Mouse (Mus musculus) left cerebral cortex, adult 11 months (tissue): ENCODE data around the gene Garnl3.

Experiments
- DNase-seq: peaks from one replicate; pipeline ENCODE4 v3.0.0; 2022; ENCODE audit warnings: low spot score

The Garnl3 gene

GRCm38 (mm10) chr2:33086671-33087363, 44.6 kb downstream of the Garnl3 start:
- no peak for DNase-seq

DNA sequence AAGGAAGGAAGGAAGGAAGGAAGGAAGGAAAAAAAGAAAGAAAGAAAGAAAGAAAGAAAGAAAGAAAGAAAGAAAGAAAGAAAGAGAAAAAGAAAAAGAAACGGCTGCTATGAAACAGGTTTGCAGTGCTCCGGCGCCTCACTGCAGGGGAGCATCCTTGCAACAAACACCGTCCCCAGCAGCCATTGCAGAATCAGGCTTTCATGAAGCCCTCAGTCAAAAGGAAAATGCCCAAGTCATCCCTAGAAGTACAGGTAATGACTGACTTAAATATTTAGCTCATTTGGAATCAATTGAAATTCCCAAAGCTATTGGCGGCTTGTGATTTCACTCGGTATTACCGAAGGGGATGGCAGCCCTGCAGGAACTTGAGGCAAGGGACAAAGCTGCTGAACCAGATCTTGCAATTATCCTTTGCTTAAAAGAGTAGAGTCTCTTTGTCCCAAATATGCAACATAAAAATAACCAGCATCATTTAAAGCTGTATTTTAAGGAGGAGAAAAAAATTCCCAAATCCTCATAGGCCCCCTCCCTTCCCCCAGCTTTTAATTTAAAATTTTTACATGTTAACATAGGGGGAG, 45.3 kb downstream of the Garnl3 start:
- no peak for DNase-seq

GRCm38 (mm10) chr2:33084221-33084620, 47.2 kb downstream of the Garnl3 start:
- DNase-seq = no peak

GRCm38 (mm10) chr2:33080166-33080565, 51.3 kb downstream of the Garnl3 start:
- DNase-seq = no peak

DNA sequence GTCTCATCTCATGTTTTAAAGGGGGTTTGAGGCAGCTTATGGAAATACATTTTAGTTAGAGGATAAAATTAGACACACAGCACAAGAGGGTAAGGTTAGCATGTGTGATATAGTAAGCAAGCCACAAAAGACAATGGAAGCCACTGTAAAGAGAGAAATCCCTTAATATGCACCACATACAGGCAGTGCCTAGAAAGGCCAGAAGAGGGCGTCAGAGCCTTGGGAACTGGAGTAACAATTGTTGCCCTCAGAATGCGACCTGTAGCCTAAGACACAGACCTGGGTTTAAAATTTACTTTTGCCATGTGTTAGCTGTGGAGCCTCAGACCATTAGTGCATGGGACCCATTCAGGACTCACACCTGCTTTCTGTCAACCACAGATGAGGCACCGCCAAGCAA, 54.2 kb downstream of the Garnl3 start:
- DNase-seq = no peak

GRCm38 (mm10) chr2:33074931-33075330, 56.5 kb downstream of the Garnl3 start:
- DNase-seq = no peak

DNA sequence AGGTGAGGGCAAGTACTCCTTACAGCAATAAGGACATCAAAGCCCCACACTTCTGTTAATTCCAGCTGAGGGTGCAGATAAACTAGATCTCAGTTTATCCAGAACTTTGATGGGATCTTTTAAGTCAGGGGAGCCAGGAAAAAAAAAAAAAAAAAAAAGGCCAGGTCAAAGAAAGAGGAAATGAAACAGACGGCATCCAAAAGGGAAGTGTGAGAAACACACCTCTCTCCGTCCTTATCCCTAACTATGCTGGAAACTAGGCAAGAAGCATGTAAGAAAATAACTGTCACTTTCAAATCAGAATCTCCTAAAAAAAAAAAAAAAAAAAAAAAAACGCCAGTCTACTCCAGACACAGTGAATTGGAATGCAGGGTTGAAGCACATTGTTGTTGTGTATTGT, 57.3 kb downstream of the Garnl3 start:
- no peak for DNase-seq

DNA sequence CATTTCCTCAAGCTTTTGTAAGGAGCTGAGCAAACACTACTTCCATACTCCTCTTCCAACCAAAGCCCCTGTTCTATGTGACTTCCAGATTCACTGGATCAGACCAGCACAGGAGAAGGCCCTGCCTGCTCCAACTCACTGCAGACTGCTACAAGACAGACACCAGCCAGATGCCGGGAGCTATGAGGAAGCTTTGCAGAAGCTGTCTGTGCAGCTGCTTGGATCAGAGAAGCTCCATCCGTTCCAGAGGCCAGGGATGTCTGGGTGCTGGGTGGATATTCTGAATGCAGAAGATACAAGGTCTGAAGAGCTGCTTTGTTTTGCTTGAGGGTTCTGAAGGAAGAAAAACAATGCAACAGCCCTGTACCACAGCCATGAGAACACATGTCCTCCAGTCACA, 59.1 kb downstream of the Garnl3 start:
- DNase-seq = no peak

- no peak for DNase-seq
Measured at GRCm38 (mm10) chr2:33065610-33066009, 65.8 kb downstream of the Garnl3 start.

GRCm38 (mm10) chr2:33062744-33063143, 68.7 kb downstream of the Garnl3 start:
- DNase-seq = no peak

DNA sequence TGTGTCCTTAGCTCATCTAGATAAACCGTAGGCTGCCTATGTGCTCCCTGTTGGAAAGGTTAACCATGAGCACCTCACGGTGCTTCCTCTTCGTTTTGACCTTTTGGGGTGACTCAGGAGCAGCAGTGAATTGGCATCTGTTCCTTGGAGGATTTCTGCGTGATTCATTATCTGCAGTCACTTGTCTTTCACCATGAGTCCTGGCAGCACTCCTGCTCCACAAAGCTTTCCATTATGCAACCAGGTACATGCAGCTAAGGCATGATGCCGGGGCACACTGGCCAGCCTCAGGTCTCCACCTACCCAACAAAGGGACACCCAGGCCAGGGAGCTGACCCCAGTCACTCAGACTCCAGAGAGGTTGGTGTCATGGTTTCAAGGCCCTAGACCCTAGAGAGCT, 72.5 kb downstream of the Garnl3 start:
- peak; percentile 31 for DNase-seq

DNA sequence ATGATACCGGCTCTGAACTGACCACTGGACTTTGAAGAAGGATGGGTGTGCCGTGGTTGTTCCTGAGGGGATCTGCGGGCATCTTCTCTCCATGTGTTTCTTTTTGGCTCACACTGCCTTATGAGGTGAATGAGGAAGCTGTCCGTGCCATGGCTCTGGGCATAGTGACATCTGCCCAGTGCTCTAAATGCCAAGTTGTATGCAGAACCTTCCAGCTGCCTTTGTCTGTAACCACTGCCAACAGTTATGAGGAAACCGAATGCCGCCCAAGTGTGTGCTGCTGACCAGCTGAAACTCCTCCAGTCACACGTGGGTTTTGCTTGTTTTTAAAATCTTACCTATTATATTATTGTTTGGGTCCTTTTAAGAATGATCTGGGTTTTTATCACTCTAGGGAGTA, 73.9 kb downstream of the Garnl3 start:
- no peak for DNase-seq

GRCm38 (mm10) chr2:33053966-33054365, 77.5 kb downstream of the Garnl3 start:
- no peak for DNase-seq

GRCm38 (mm10) chr2:33047360-33047759, 84.1 kb downstream of the Garnl3 start:
- DNase-seq = no peak

DNA sequence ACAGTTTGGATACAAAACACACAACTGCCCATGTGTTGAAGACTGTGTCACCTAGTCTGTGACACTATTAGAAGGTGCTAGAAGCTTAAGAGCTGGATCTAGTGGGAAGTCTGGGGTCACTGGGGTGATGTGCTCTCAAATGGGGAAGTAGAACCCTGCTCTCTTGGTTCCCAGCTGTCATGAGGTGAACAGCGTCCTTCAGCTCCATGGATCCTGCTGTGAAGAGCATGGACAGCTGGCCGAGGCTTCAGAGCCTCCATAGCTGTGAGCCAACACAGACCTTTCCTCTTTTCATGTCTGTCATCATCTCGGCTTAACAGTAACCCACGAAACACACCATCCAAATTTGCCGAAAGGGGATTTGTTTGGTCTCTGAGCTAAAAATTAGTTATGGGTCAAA, 84.5 kb downstream of the Garnl3 start:
- no peak for DNase-seq

DNA sequence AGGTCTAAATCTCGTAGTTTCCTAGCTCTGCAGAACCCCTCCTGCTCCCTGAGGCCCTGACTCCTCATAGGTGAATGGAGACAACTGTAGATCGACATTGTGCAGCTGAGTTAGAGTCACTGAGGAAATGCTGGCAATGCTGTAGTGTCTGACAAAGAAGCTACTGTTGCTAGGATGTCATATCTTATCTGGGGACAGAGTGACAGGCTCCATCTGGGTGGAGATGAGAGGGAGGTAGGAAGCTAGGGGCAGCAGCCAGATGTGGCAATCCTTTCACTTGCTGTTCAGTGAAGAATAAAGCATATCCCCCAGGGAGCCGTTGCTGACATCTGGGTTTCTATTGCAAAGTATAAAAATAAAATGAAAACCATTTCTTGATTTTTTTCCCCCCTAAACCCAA, 85.6 kb downstream of the Garnl3 start:
- no peak for DNase-seq

- no peak for DNase-seq
Measured at GRCm38 (mm10) chr2:33042781-33043180, 88.7 kb downstream of the Garnl3 start.

DNA sequence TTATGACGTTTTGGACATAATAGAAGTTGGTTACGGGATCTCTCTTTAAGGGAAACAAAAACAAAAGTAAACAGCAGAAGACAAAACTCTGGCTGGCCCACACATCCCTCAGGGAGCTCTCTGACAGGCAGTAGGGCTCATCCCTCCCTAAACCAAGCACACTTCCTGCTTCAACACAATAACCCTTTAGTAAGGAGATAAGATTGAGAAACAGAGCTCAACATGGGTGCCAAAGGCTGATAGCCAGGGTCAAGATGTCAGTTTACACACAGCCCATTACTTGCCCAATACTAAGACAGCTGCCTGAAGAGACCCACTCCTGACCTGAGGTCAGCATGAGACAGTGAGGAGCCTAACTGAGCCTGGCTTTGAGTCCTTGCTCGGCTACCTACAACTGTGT, 89.9 kb downstream of the Garnl3 start:
- no peak for DNase-seq

DNA sequence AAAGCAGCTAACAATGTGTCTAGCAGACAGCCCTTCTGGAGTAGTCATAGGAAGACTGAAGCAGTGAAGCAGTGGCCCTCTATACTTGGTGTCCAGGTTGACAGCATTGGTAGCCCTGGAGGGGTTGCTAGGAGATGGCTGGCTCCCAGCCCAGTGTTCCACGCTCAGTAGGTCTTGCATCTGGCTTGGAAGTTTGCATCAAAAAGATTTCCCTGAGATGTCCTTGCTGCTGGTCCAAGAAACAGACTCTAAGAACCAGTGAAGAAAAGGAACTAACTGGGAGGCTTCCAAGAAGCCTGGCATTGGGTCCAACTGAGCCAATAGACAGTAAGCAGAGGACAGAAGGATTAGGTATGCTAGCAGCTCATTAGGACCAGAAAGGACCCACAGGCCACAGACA, 94.0 kb downstream of the Garnl3 start:
- peak; percentile 51 for DNase-seq

- DNase-seq = no peak
Measured at GRCm38 (mm10) chr2:33035297-33035696, 96.2 kb downstream of the Garnl3 start.

DNA sequence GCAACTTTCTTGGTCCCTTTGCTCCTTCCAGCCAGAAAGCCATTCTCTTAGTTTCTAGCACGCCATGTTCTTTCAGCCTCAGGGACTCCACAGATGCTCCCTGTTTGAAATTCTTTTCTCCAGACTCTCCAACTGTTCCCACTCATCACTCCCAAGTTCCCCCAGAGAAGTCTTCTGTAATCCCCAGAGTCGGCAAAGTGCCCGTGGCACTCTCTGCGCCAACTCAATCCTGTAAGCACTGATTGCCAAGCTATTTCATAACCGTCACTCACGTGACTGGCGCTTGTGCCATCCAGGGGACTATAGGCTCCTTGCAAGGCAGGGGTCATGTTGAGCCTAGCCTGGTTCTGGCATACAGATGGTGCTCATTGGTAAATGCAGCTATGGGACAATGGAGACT, 98.2 kb downstream of the Garnl3 start:
- peak; percentile 50 for DNase-seq

GRCm38 (mm10) chr2:33032391-33033062, 98.9 kb downstream of the Garnl3 start:
- no peak for DNase-seq

DNA sequence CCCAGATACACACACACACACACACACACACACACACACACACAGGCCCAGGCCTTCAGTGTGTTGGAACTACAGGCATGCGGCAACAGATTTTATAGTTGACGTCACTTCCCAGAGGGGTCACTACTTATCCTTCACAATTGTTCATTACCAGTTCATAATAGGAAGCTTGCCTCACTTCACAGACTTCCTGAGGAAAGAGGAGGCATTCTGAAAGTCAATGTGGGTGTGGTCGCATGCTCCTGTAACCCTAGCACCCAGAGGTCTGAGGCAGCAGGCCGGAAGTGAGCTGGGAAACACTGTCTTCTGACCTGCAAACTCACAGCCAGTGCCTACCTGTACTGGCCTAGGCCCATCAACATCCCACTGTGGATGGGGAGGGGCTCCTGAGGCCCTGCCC, 106.4 kb downstream of the Garnl3 start:
- no peak for DNase-seq

DNA sequence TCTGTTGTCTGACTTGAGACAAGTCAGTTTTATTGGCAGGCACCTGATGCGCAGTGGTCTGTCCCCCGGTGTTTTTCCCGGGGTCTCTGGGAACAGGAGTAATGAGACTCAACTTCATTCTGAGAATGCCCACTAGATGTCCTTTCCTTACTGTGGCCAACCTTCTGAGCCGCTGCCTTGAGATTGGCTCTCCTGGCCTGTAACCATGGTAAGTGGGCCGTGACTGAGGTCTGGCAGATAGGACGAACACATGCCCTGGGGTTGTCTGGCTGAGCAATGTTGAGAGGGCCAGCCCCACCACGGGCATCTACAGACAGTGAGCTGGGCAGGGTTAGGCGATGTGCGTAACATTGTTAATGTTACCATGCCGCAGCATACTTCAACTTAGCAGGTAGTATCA, 106.9 kb downstream of the Garnl3 start:
- DNase-seq = no peak
